Mouse (Mus musculus) myocyte (in vitro differentiated cells): ENCODE data around the gene Tgif2. TPM values are rescaled to one million over a fixed set of nuclear protein-coding genes. Genes with fewer than 3 reads are reported as not detected.

Source experiments
- H3K27me3 ChIP-seq: one replicate; pipeline ENCODE4 v1.6.1; 2011; ENCODE audit not compliant: control insufficient read depth, insufficient read depth, insufficient read length
- H3K36me3 ChIP-seq: one replicate; pipeline ENCODE4 v1.6.1; 2011; ENCODE audit not compliant: control insufficient read depth, insufficient read depth
- H3K4me2 ChIP-seq: one replicate; pipeline ENCODE4 v1.6.1; 2011; ENCODE audit warnings: low read depth, control low read depth
- H3K4me3 ChIP-seq: one replicate; pipeline ENCODE4 v1.5.1; 2011; ENCODE audit warnings: mild to moderate bottlenecking, control low read depth, moderate library complexity
- H3K79me2 ChIP-seq: one replicate; pipeline ENCODE4 v1.6.1; 2011; ENCODE audit not compliant: control insufficient read depth, insufficient read depth
- H3ac ChIP-seq: one replicate; pipeline ENCODE4 v1.6.1; 2011; ENCODE audit not compliant: control insufficient read depth, insufficient read length
- CEBPB ChIP-seq: IDR thresholded peaks from 2 replicates; pipeline ENCODE4 v1.6.1; 2011; ENCODE audit warnings: mild to moderate bottlenecking, moderate library complexity; ENCODE audit not compliant: poor library complexity, insufficient read depth, severe bottlenecking
- E2F4 ChIP-seq: IDR thresholded peaks from one replicate; pipeline ENCODE4 v1.6.1; 2011; ENCODE audit warnings: mild to moderate bottlenecking, control low read depth, moderate library complexity; ENCODE audit not compliant: insufficient read depth
- MAX ChIP-seq: IDR thresholded peaks from one replicate; pipeline ENCODE4 v1.6.1; 2011; ENCODE audit warnings: low read depth, mild to moderate bottlenecking, control low read depth
- MYOD1 ChIP-seq, 3 experiments: IDR thresholded peaks; one replicate each; pipeline ENCODE4 v1.6.1; 2011; ENCODE audit warnings: control low read depth in 2 of 3, low read depth in 2 of 3, mild to moderate bottlenecking in 2 of 3, moderate library complexity in 1 of 3; ENCODE audit not compliant: insufficient read length in 2 of 3, control insufficient read depth in 1 of 3
- MYOG ChIP-seq, 3 experiments: IDR thresholded peaks; one replicate each; pipeline ENCODE4 v1.6.1; 2011; ENCODE audit warnings: control low read depth in 2 of 3, low read depth in 2 of 3, mild to moderate bottlenecking in 2 of 3; ENCODE audit not compliant: insufficient read length in 2 of 3, control insufficient read depth in 1 of 3, insufficient read depth in 1 of 3
- POLR2A ChIP-seq: IDR thresholded peaks from one replicate; pipeline ENCODE4 v1.6.1; 2011; ENCODE audit warnings: low read depth, mild to moderate bottlenecking, control low read depth, moderate library complexity; ENCODE audit not compliant: insufficient read length
- POLR2AphosphoS2 ChIP-seq: IDR thresholded peaks from one replicate; pipeline ENCODE4 v1.6.1; 2011; ENCODE audit warnings: low read depth, control low read depth; ENCODE audit not compliant: insufficient read length
- REST ChIP-seq: IDR thresholded peaks from one replicate; pipeline ENCODE4 v1.6.1; 2011; ENCODE audit warnings: mild to moderate bottlenecking, control low read depth, moderate library complexity; ENCODE audit not compliant: insufficient read depth, insufficient read length
- SRF ChIP-seq: IDR thresholded peaks from one replicate; pipeline ENCODE4 v1.6.1; 2011; ENCODE audit warnings: low read depth; ENCODE audit not compliant: control insufficient read depth, insufficient read length
- TCF12 ChIP-seq: IDR thresholded peaks from one replicate; pipeline ENCODE4 v1.6.1; 2011; ENCODE audit warnings: mild to moderate bottlenecking, control low read depth; ENCODE audit not compliant: poor library complexity, insufficient read depth, severe bottlenecking
- TCF3 ChIP-seq: IDR thresholded peaks from one replicate; pipeline ENCODE4 v1.6.1; 2011; ENCODE audit warnings: low read depth, control low read depth; ENCODE audit not compliant: insufficient read length
- USF1 ChIP-seq: IDR thresholded peaks from one replicate; pipeline ENCODE4 v1.6.1; 2011; ENCODE audit warnings: low read depth, mild to moderate bottlenecking, control low read depth, moderate library complexity
- polyA plus RNA-seq: library from polyadenylated mRNA; unstranded; fragments of >200 nt; fragmentation: generic; extraction: Trizol; gene quantifications from one replicate; pipeline ENCODE4 v1.2.1, GENCODE M21; 2012; ENCODE audit warnings: missing spikeins

The Tgif2 gene
- polyA plus RNA-seq, 1 experiment = 11.2 TPM

DNA sequence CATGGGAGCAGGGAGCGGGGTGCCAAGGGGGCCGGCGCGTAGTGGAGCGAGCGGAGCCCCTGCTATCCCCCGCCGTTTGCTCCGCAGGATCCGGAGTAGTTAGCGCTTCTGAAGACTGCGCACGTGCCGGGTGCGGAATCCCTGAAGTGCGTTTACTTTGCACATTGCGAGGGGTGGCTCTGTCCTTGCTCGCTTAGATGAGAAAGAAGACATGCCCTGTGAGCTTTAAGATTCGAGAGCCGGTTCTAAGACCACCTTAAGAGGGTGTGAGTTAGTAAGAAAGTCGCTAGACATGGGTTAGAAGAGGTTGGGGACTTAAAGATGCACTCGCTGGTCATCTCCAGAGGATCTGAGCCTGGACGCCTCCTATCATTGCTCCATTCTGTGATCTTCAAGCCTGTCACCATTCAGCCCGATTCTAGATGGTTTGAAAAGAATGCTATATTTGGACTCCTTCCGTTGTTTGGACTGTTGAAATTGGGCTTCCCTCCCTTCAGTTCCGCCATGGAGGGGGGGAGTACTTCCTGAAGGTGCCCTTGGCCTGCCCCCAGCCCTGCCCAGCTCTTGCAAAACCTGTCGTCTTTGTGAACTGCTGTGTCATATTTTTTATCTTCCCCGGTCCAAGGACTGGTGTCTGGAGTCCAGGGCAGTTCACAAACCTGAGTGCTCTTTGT is 23.8 kb downstream of the Tgif2 start:
- Histone ChIP-seq H3K4me2 (peak overlapping the region; percentile 87), H3K4me3 (peak overlapping the region; percentile 84), H3K79me2 (peaks cover 59% of the 10 kb centered on the region), H3ac (peak overlapping the region; percentile 78), H3K27me3 (no peaks in the 10 kb centered on the region), H3K36me3 (peaks cover 17% of the 10 kb centered on the region)
- peak; percentile 75 for TF ChIP-seq SRF
- TF ChIP-seq TCF12 = no peak
- TF ChIP-seq TCF3 = no peak
- TF ChIP-seq CEBPB = 0 out of 2 replicates have a peak, but pooled peaks have one; percentile 47

GRCm38 (mm10) chr2:156864481-156864880 is 24.7 kb downstream of the Tgif2 start:
- Histone ChIP-seq H3K36me3 (peaks cover 21% of the 10 kb centered on the region), H3K4me2 (peak overlapping the region; percentile 87), H3ac (peak overlapping the region; percentile 78), H3K4me3 (peak overlapping the region; percentile 84), H3K79me2 (peaks cover 63% of the 10 kb centered on the region), H3K27me3 (no peaks in the 10 kb centered on the region)
- TF ChIP-seq REST = no peak
- TF ChIP-seq USF1 = no peak
- no peak for TF ChIP-seq POLR2A
- TF ChIP-seq CEBPB = no peak
- TF ChIP-seq TCF3 = no peak
- no peak for TF ChIP-seq SRF
- no peak for TF ChIP-seq MYOG (IDR thresholded peaks at IDR 0.05; ENCODE audit: control insufficient read depth in 1 of 3, insufficient read depth in 1 of 3, insufficient read length in 2 of 3, low read depth in 2 of 3)
- no peak for TF ChIP-seq POLR2AphosphoS2
- no peak for TF ChIP-seq MYOD1 (IDR thresholded peaks at IDR 0.05; ENCODE audit: control insufficient read depth in 1 of 3, insufficient read length in 2 of 3, low read depth in 2 of 3)
- TF ChIP-seq TCF12 = no peak
- no peak for TF ChIP-seq E2F4
- TF ChIP-seq MAX = no peak

DNA sequence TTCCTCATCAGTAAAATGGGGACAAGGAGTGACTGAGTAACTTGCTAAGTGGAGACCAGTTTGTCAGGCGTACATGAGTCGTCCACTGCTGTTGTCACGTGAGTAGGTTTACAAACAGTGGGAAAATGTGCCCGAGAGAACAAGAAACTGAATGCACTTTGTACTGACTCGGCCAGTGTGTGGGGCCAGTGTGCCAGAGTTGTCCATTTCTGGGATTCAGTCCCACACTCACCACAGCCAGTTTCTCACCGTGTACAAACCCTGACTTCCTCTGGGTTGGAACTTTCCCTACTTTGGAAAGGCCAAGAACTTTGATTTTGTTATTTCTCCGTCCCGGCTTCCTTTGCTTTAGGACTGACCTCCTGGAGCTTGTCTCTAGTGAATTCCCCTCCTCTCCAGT is 29.2 kb downstream of the Tgif2 start:
- Histone ChIP-seq H3K4me2 (no peak overlapping the region), H3ac (no peak overlapping the region), H3K79me2 (peaks cover 49% of the 10 kb centered on the region), H3K36me3 (peaks cover 40% of the 10 kb centered on the region), H3K4me3 (no peak overlapping the region), H3K27me3 (no peaks in the 10 kb centered on the region)
- TF ChIP-seq POLR2AphosphoS2 (no peak), TCF12 (no peak), MAX (no peak), CEBPB (no peak), TCF3 (no peak), MYOG (IDR thresholded peaks at IDR 0.05; ENCODE audit: control insufficient read depth in 1 of 3, insufficient read depth in 1 of 3, insufficient read length in 2 of 3, low read depth in 2 of 3) (no peak), POLR2A (no peak), USF1 (no peak), MYOD1 (IDR thresholded peaks at IDR 0.05; ENCODE audit: control insufficient read depth in 1 of 3, insufficient read length in 2 of 3, low read depth in 2 of 3) (no peak), E2F4 (no peak), REST (no peak), SRF (no peak)

- Histone ChIP-seq H3ac (no peak overlapping the region), H3K4me3 (no peak overlapping the region), H3K4me2 (no peak overlapping the region), H3K79me2 (peaks cover 44% of the 10 kb centered on the region), H3K27me3 (no peaks in the 10 kb centered on the region), H3K36me3 (peaks cover 41% of the 10 kb centered on the region)
- TF ChIP-seq POLR2AphosphoS2 (no peak), CEBPB (no peak), E2F4 (no peak), USF1 (no peak), TCF12 (no peak), SRF (no peak), MYOD1 (IDR thresholded peaks at IDR 0.05; ENCODE audit: control insufficient read depth in 1 of 3, insufficient read length in 2 of 3, low read depth in 2 of 3) (no peak), POLR2A (no peak), TCF3 (no peak), MYOG (IDR thresholded peaks at IDR 0.05; ENCODE audit: control insufficient read depth in 1 of 3, insufficient read depth in 1 of 3, insufficient read length in 2 of 3, low read depth in 2 of 3) (no peak), MAX (no peak), REST (no peak)
Observed at GRCm38 (mm10) chr2:156869554-156869953, 29.7 kb downstream of the Tgif2 start.

DNA sequence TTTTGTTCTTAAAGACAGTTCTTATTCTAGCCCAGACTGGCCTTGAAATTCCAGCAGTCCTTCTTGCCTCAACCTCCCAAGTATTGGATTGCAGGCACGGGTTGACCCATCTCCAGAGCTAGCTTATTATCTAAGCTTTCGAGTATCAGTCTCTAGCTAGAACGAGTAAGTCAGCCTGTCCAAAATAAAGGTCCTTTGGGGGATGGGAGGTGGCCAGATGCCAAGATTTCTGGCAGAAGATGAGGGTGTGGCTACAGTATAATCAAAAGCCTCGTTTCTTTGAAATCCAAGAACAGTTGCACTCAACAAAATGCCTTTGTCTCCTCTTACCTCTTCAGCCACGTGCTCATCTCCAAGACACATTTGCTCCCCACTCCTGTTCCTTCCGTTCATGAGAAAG is 30.7 kb downstream of the Tgif2 start:
- Histone ChIP-seq H3K79me2 (peaks cover 35% of the 10 kb centered on the region), H3K36me3 (peaks cover 51% of the 10 kb centered on the region), H3ac (no peak overlapping the region), H3K4me2 (no peak overlapping the region), H3K4me3 (no peak overlapping the region), H3K27me3 (no peaks in the 10 kb centered on the region)
- TF ChIP-seq POLR2AphosphoS2 (no peak), USF1 (no peak), TCF12 (no peak), MYOG (IDR thresholded peaks at IDR 0.05; ENCODE audit: control insufficient read depth in 1 of 3, insufficient read depth in 1 of 3, insufficient read length in 2 of 3, low read depth in 2 of 3) (no peak), E2F4 (no peak), SRF (no peak), TCF3 (no peak), MAX (no peak), MYOD1 (IDR thresholded peaks at IDR 0.05; ENCODE audit: control insufficient read depth in 1 of 3, insufficient read length in 2 of 3, low read depth in 2 of 3) (no peak), CEBPB (no peak), REST (no peak), POLR2A (no peak)
